Comparison of ENCODE assay signal across 17 mouse cellular contexts in the genomic region with DNA sequence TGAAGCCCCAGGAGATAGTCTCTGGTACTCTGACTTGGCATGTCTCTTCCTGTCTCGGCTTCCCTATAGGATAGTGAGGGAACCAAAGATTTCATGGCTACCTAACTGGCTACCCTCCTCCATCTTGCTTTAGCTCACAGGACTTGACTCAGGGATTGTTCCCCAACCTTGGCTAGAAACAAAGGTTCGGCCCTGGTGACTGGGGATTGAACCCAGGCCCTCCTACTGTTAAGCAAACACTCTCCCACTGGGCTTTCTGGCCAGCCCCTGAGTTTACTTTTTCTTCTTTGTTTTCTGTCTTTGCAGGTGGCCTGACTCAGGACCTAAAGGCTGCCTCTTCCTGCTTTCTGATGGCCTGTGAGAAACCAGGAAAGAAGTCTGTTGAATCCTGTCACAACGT. TPM values are rescaled to one million over a fixed set of nuclear protein-coding genes. Genes with fewer than 3 reads are reported as not detected.
A peak's percentile ranks its signal among the peaks of the same experiment; 100 is the strongest.
DNase-seq lines count a peak whose midpoint lies in the region; ATAC-seq and TF ChIP-seq lines count a peak whose summit lies in the region.
"Had no signal": no experiment of that assay in that cellular context is flagged by ENCODE, and none has a peak within 500 bp of the region (broad histone marks: within the 10 kb centered on the region; RNA-seq: fewer than 3 reads in every experiment).

No protein-coding gene starts in this region.

- TF ChIP-seq CTCF in left cerebral cortex, adult 2 months (IDR thresholded peaks at IDR 0.05) = no peak

- H3K36me3 ChIP-seq in limb, embryonic 10.5 days = peaks cover 83% of the 10 kb centered on the region
- peaks cover 38% of the 10 kb centered on the region for H3K36me3 ChIP-seq in kidney, embryonic 16.5 days (ENCODE audit: insufficient read depth, low read length)

- peaks cover 14% of the 10 kb centered on the region for H3K4me1 ChIP-seq in limb, embryonic 10.5 days
- no peaks in the 10 kb centered on the region for H3K4me1 ChIP-seq in kidney, embryonic 16.5 days (ENCODE audit: insufficient read depth, low read length)
- H3K4me1 ChIP-seq: heart, embryonic 12.5 days; kidney, embryonic 15.5 days; limb, embryonic 13.5 days had no signal

- no peak for DNase-seq in left cerebral cortex, adult 2 months (ENCODE audit: extremely low spot score in 1 of 2, low spot score in 2 of 2)
- DNase-seq in left cerebral cortex, postnatal 36 days (ENCODE audit: low spot score in 2 of 2) = no peak
- DNase-seq in ES-CJ7 (ENCODE audit: low read depth, low spot score) = peak; percentile 53
- DNase-seq in ZHBTc4 (ENCODE audit: low read depth, low spot score) = peak; percentile 65
- no peak for DNase-seq in limb, embryonic 10.5 days (ENCODE audit: low spot score)
- DNase-seq in thymus, adult 18-20 months = no peak
- DNase-seq: embryo, embryonic 11 days; gastrocnemius, postnatal 36 days; layer of hippocampus, postnatal 36 days; lung, postnatal 10 days; right cerebral cortex, postnatal 4 days had no signal

- no peak overlapping the region for H3K4me2 ChIP-seq in kidney, embryonic 16.5 days (replicated peaks; ENCODE audit: low read depth, low read length)
- H3K4me2 ChIP-seq: heart, embryonic 12.5 days; kidney, embryonic 15.5 days; limb, embryonic 13.5 days had no signal

- ATAC-seq in kidney, embryonic 16.5 days (ENCODE audit: low FRiP score, low TSS enrichment) = no peak

- H3K9ac ChIP-seq in kidney, embryonic 16.5 days (replicated peaks; ENCODE audit: low read length) = no peak overlapping the region
- H3K9ac ChIP-seq: heart, embryonic 12.5 days; kidney, embryonic 15.5 days; limb, embryonic 13.5 days had no signal

- no peaks in the 10 kb centered on the region for H3K9me3 ChIP-seq in limb, embryonic 10.5 days (replicated peaks)
- no peaks in the 10 kb centered on the region for H3K9me3 ChIP-seq in kidney, embryonic 16.5 days (ENCODE audit: low read length)
- H3K9me3 ChIP-seq: heart, embryonic 12.5 days; kidney, embryonic 15.5 days; limb, embryonic 13.5 days had no signal

- intact Hi-C loops in left cerebral cortex, adult 2 months (cut with DNase I) = loop anchor here (5.0 kb wide), 1 partner anchor 239 kb away; a partner anchor contains a TSS
- intact Hi-C loops in left cerebral cortex, postnatal 36 days (cut with DNase I) = loop anchor here (2.0 to 5.0 kb wide), 2 partner anchors 121 to 239 kb away; a partner anchor contains a TSS

- H3K4me3 ChIP-seq in left cerebral cortex, adult 2 months = no peak overlapping the region
- no peak overlapping the region for H3K4me3 ChIP-seq in limb, embryonic 10.5 days
- H3K4me3 ChIP-seq in kidney, embryonic 16.5 days (ENCODE audit: low read length) = no peak overlapping the region
- H3K4me3 ChIP-seq: heart, embryonic 12.5 days; kidney, embryonic 15.5 days; limb, embryonic 13.5 days had no signal

- 72% methylated on average over 3 of the region's 3 CpGs for WGBS in limb, embryonic 10.5 days
- WGBS in kidney, embryonic 16.5 days = 67% methylated on average over 3 of the region's 3 CpGs

- H3K27ac ChIP-seq in left cerebral cortex, adult 2 months = peak overlapping the region; percentile 94
- 0 out of 2 replicates have a peak overlapping the region, but pooled peaks have one; percentile 3 for H3K27ac ChIP-seq in limb, embryonic 10.5 days
- H3K27ac ChIP-seq in kidney, embryonic 16.5 days (ENCODE audit: low read length) = no peak overlapping the region
- H3K27ac ChIP-seq: kidney, embryonic 15.5 days; limb, embryonic 13.5 days had no signal

- no peaks in the 10 kb centered on the region for H3K27me3 ChIP-seq in limb, embryonic 10.5 days (ENCODE audit: low read depth, poor library complexity, severe bottlenecking)
- H3K27me3 ChIP-seq in kidney, embryonic 16.5 days (ENCODE audit: insufficient read depth, low read length) = no peaks in the 10 kb centered on the region
- H3K27me3 ChIP-seq: CH12.LX; heart, embryonic 12.5 days; kidney, embryonic 15.5 days; limb, embryonic 13.5 days had no signal

RNA-seq across cellular contexts. Expression of a gene that starts 9.9 kb away (rescaled TPM):
- 10 to 100 TPM; 24.1 to 28.5 TPM for total RNA-seq in left cerebral cortex, adult 2 months (2021)
- total RNA-seq in left cerebral cortex, postnatal 36 days (2021) = 10 to 100 TPM; 25.7 to 28.9 TPM
- polyA plus RNA-seq in limb, embryonic 10.5 days (2016; fragmentation: Nextera tagmentation; extraction: Ambion mirVana) = 68.2 and 71.3 TPM in 2 replicates
- polyA plus RNA-seq in kidney, embryonic 16.5 days (2015; fragmentation: Nextera tagmentation; extraction: Ambion mirVana) = 52.9 and 54.1 TPM in 2 replicates

RNA-seq across cellular contexts. Expression of a gene that starts 36.9 kb away (rescaled TPM):
- 10 to 100 TPM; 96.7 to 98.7 TPM for total RNA-seq in left cerebral cortex, adult 2 months (2021)
- total RNA-seq in left cerebral cortex, postnatal 36 days (2021) = 100 to 1,000 TPM; 101 to 103 TPM
- 11.9 and 13.6 TPM in 2 replicates for polyA plus RNA-seq in limb, embryonic 10.5 days (2016; fragmentation: Nextera tagmentation; extraction: Ambion mirVana)
- polyA plus RNA-seq in kidney, embryonic 16.5 days (2015; fragmentation: Nextera tagmentation; extraction: Ambion mirVana) = 11.6 and 11.7 TPM in 2 replicates

RNA-seq across cellular contexts. Expression of a gene that starts 45.3 kb away (rescaled TPM):
- not detected for total RNA-seq in left cerebral cortex, adult 2 months (2021)
- total RNA-seq in left cerebral cortex, postnatal 36 days (2021) = not detected
- 1.5 and 5.6 TPM in 2 replicates for polyA plus RNA-seq in limb, embryonic 10.5 days (2016; fragmentation: Nextera tagmentation; extraction: Ambion mirVana)
- polyA plus RNA-seq in kidney, embryonic 16.5 days (2015; fragmentation: Nextera tagmentation; extraction: Ambion mirVana) = 0.29 and 1.1 TPM in 2 replicates
- total RNA-seq: CH12.LX; gastrocnemius, postnatal 36 days; hematopoietic stem cell, adult 5-6 weeks; layer of hippocampus, postnatal 36 days had no signal

Comparison
In these comparisons a context has a peak if more than half of its experiments do, and no peak if none do; other contexts are left out.
1. DNase-seq: peak in ES-CJ7 (single experiment) and ZHBTc4 (single experiment); none in left cerebral cortex, adult 2 months (0 of 2), left cerebral cortex, postnatal 36 days (0 of 2), limb, embryonic 10.5 days (single experiment) and thymus, adult 18-20 months (0 of 2).